Mouse (Mus musculus) liver, embryonic 14.5 days (tissue): ENCODE data around the gene Grm7.

Source experiments
- CTCF ChIP-seq: IDR thresholded peaks from 2 replicates; pipeline ENCODE4 v1.5.1; 2016; ENCODE audit warnings: antibody characterized with exemption, low read depth, control low read depth
- EP300 ChIP-seq: IDR thresholded peaks from 2 replicates; pipeline ENCODE4 v1.6.1; 2016; ENCODE audit warnings: antibody characterized with exemption, low read depth

DNA sequence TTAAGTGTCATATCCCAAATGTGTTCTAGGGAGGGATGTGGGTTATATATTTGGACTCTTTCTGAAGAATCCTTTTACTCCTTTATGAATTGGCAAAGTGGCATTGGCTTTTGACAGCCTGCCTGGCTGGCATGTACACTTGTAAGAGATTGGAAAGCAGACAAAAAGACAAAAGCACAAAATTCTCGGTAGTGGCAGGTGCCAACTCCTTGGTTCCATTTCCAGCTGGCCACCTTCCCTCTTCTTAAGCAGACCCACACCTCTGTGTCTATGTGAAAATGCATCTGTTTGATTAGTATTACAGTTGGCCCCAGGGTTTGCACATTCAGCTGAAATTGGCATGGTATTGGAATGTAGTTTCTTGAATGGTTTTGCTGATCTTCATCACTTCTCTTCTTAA, 460.1 kb downstream of the Grm7 start:
- TF ChIP-seq CTCF (no peak), EP300 (no peak)
